8 mouse cellular contexts compared by ENCODE assay signal in genomic region chr15:99473801-99474575, GRCm38 (mm10). TPM values are rescaled to one million over a fixed set of nuclear protein-coding genes. Genes with fewer than 3 reads are reported as not detected.
DNase-seq lines count a peak whose midpoint lies in the region; ATAC-seq and TF ChIP-seq lines count a peak whose summit lies in the region.

No protein-coding gene starts in this region.

- DNase-seq in CD4-positive helper T cell, adult 2 months (ENCODE audit: low read depth, low spot score), result peak; percentile 57
- peak; percentile 80 to 91 for DNase-seq in adrenal gland, adult (ENCODE audit: inconsistent age in 2 of 2, low spot score in 1 of 2)
- peak; percentile 92 for DNase-seq in embryonic facial prominence, embryonic 14.5 days (ENCODE audit: low spot score)
- peak; percentile 54 for DNase-seq in lung, adult 2 months
- no peak for DNase-seq in thymus, postnatal 10 days (ENCODE audit: low spot score in 2 of 2)

- H3K4me2 ChIP-seq in embryonic facial prominence, embryonic 14.5 days (ENCODE audit: low read depth, low read length), result peak overlapping the region; percentile 62
- peak overlapping the region; percentile 77 for H3K4me2 ChIP-seq in heart, embryonic 12.5 days
- peak overlapping the region; percentile 63 for H3K4me2 ChIP-seq in kidney, embryonic 15.5 days
- peak overlapping the region; percentile 68 for H3K4me2 ChIP-seq in neural tube, embryonic 13.5 days

- H3K27me3 ChIP-seq in embryonic facial prominence, embryonic 14.5 days (replicated peaks; ENCODE audit: control insufficient read depth, insufficient read depth, low read length), result no peaks in the 10 kb centered on the region
- no peaks in the 10 kb centered on the region for H3K27me3 ChIP-seq in heart, embryonic 12.5 days (replicated peaks)
- H3K27me3 ChIP-seq in kidney, embryonic 15.5 days, result no peaks in the 10 kb centered on the region
- no peaks in the 10 kb centered on the region; the same call in 1 of the 2 replicates for H3K27me3 ChIP-seq in neural tube, embryonic 13.5 days

- ATAC-seq in embryonic facial prominence, embryonic 14.5 days (ENCODE audit: low read depth), result peak; percentile 79
- peak; percentile 80 for ATAC-seq in heart, embryonic 12.5 days (ENCODE audit: insufficient number of reproducible peaks, low FRiP score)
- ATAC-seq in kidney, embryonic 15.5 days (replicated peaks; ENCODE audit: low FRiP score), result peak; percentile 84
- peak; percentile 73 for ATAC-seq in neural tube, embryonic 13.5 days (ENCODE audit: low read depth)

- H3K27ac ChIP-seq in embryonic facial prominence, embryonic 14.5 days (replicated peaks; ENCODE audit: low read depth, low read length), result peak overlapping the region; percentile 89
- H3K27ac ChIP-seq in heart, embryonic 12.5 days (ENCODE audit: poor library complexity, severe bottlenecking), result peak overlapping the region; percentile 94
- H3K27ac ChIP-seq in kidney, embryonic 15.5 days, result peak overlapping the region; percentile 93
- H3K27ac ChIP-seq in neural tube, embryonic 13.5 days (replicated peaks), result peak overlapping the region; percentile 88

- H3K9ac ChIP-seq in embryonic facial prominence, embryonic 14.5 days (ENCODE audit: low read depth, low read length), result peak overlapping the region; percentile 86
- peak overlapping the region; percentile 91 for H3K9ac ChIP-seq in heart, embryonic 12.5 days
- peak overlapping the region; percentile 81 for H3K9ac ChIP-seq in kidney, embryonic 15.5 days
- H3K9ac ChIP-seq in neural tube, embryonic 13.5 days, result peak overlapping the region; percentile 84

- peak overlapping the region; percentile 66 for H3K4me3 ChIP-seq in embryonic facial prominence, embryonic 14.5 days (ENCODE audit: low read depth, low read length)
- peak overlapping the region; percentile 84 for H3K4me3 ChIP-seq in heart, embryonic 12.5 days
- H3K4me3 ChIP-seq in kidney, embryonic 15.5 days (replicated peaks), result peak overlapping the region; percentile 73
- H3K4me3 ChIP-seq in lung, adult 2 months (replicated peaks; ENCODE audit: extremely low read depth, low read depth, low read length), result peak overlapping the region; percentile 82
- peak overlapping the region; percentile 64 for H3K4me3 ChIP-seq in neural tube, embryonic 13.5 days

- TF ChIP-seq CTCF in lung, adult 2 months (IDR thresholded peaks at IDR 0.05; ENCODE audit: insufficient read depth, low read length), result no peak

- H3K9me3 ChIP-seq in embryonic facial prominence, embryonic 14.5 days (ENCODE audit: control insufficient read depth, low read length), result no peaks in the 10 kb centered on the region
- H3K9me3 ChIP-seq in heart, embryonic 12.5 days (replicated peaks), result no peaks in the 10 kb centered on the region
- H3K9me3 ChIP-seq in kidney, embryonic 15.5 days (replicated peaks), result no peaks in the 10 kb centered on the region
- no peaks in the 10 kb centered on the region for H3K9me3 ChIP-seq in neural tube, embryonic 13.5 days

- peaks cover 16% of the 10 kb centered on the region for H3K36me3 ChIP-seq in embryonic facial prominence, embryonic 14.5 days (ENCODE audit: control insufficient read depth, insufficient read depth, low read length)
- H3K36me3 ChIP-seq in heart, embryonic 12.5 days, result peaks cover 11% of the 10 kb centered on the region; the same call in 1 of the 2 replicates
- H3K36me3 ChIP-seq in kidney, embryonic 15.5 days, result peaks cover 13% of the 10 kb centered on the region
- peaks cover 16% of the 10 kb centered on the region for H3K36me3 ChIP-seq in neural tube, embryonic 13.5 days

- TF ChIP-seq POLR2A in lung, adult 2 months (IDR thresholded peaks at IDR 0.05; ENCODE audit: borderline replicate concordance, extremely low read depth, low read depth, low read length), result no peak

- peaks cover 12% of the 10 kb centered on the region for H3K4me1 ChIP-seq in embryonic facial prominence, embryonic 14.5 days (ENCODE audit: control insufficient read depth, insufficient read depth, low read length)
- peaks cover 11% of the 10 kb centered on the region for H3K4me1 ChIP-seq in heart, embryonic 12.5 days (replicated peaks)
- H3K4me1 ChIP-seq in kidney, embryonic 15.5 days, result peaks cover 32% of the 10 kb centered on the region
- no peaks in the 10 kb centered on the region for H3K4me1 ChIP-seq in lung, adult 2 months (ENCODE audit: control insufficient read depth, insufficient read depth, low read length)
- H3K4me1 ChIP-seq in neural tube, embryonic 13.5 days (replicated peaks), result peaks cover 28% of the 10 kb centered on the region

- 5% methylated on average over 38 of the region's 38 CpGs for WGBS in embryonic facial prominence, embryonic 14.5 days
- 5% methylated on average over 38 of the region's 38 CpGs for WGBS in heart, embryonic 12.5 days
- 4% methylated on average over 38 of the region's 38 CpGs for WGBS in kidney, embryonic 15.5 days
- WGBS in lung, adult 2 months, result 2% methylated on average over 38 of the region's 38 CpGs
- 6% methylated on average over 38 of the region's 38 CpGs for WGBS in neural tube, embryonic 13.5 days

RNA-seq across cellular contexts. Expression of gene Bcdin3d, which starts 0.5 kb away (rescaled TPM):
- 10.8 and 12.9 TPM in 2 replicates for polyA plus RNA-seq in embryonic facial prominence, embryonic 14.5 days (2014; fragmentation: Nextera tagmentation; extraction: Ambion mirVana)
- polyA plus RNA-seq in heart, embryonic 12.5 days (2016; fragmentation: Nextera tagmentation; extraction: Ambion mirVana), result 11.3 and 12.2 TPM in 2 replicates
- polyA plus RNA-seq in kidney, embryonic 15.5 days (2015; fragmentation: Nextera tagmentation; extraction: Ambion mirVana), result 15.6 and 17.3 TPM in 2 replicates
- 5.0 and 5.2 TPM in 2 replicates for polyA plus RNA-seq in lung, adult 2 months (2012; rRNA removed)
- polyA plus RNA-seq in neural tube, embryonic 13.5 days (2015; fragmentation: Nextera tagmentation; extraction: Ambion mirVana), result 19.6 and 21.4 TPM in 2 replicates

RNA-seq across cellular contexts. Expression of gene Nckap5l, which starts 16.4 kb away (rescaled TPM):
- polyA plus RNA-seq in embryonic facial prominence, embryonic 14.5 days (2014; fragmentation: Nextera tagmentation; extraction: Ambion mirVana), result 12.5 and 13.1 TPM in 2 replicates
- polyA plus RNA-seq in heart, embryonic 12.5 days (2016; fragmentation: Nextera tagmentation; extraction: Ambion mirVana), result 11.4 and 12.0 TPM in 2 replicates
- 9.5 and 11.1 TPM in 2 replicates for polyA plus RNA-seq in kidney, embryonic 15.5 days (2015; fragmentation: Nextera tagmentation; extraction: Ambion mirVana)
- 13.0 and 13.4 TPM in 2 replicates for polyA plus RNA-seq in lung, adult 2 months (2012; rRNA removed)
- polyA plus RNA-seq in neural tube, embryonic 13.5 days (2015; fragmentation: Nextera tagmentation; extraction: Ambion mirVana), result 14.5 and 18.3 TPM in 2 replicates

RNA-seq across cellular contexts. Expression of gene Faim2, which starts 54.0 kb away (rescaled TPM):
- 1.1 and 1.5 TPM in 2 replicates for polyA plus RNA-seq in embryonic facial prominence, embryonic 14.5 days (2014; fragmentation: Nextera tagmentation; extraction: Ambion mirVana)
- 0.09 and 0.15 TPM in 2 replicates for polyA plus RNA-seq in heart, embryonic 12.5 days (2016; fragmentation: Nextera tagmentation; extraction: Ambion mirVana)
- polyA plus RNA-seq in kidney, embryonic 15.5 days (2015; fragmentation: Nextera tagmentation; extraction: Ambion mirVana), result 0.30 and 1.1 TPM in 2 replicates
- 17.4 and 29.7 TPM in 2 replicates for polyA plus RNA-seq in lung, adult 2 months (2012; rRNA removed)
- 22.2 and 23.8 TPM in 2 replicates for polyA plus RNA-seq in neural tube, embryonic 13.5 days (2015; fragmentation: Nextera tagmentation; extraction: Ambion mirVana)

Comparison
In these comparisons a context has a peak if more than half of its experiments do, and no peak if none do; other contexts are left out.
1. DNase-seq: peak in CD4-positive helper T cell, adult 2 months (single experiment), adrenal gland, adult (2 of 2), embryonic facial prominence, embryonic 14.5 days (single experiment) and lung, adult 2 months (single experiment); none in thymus, postnatal 10 days (0 of 2).
2. Peak in every context shown above with its lines, with median percentiles within 50 percentile points of each other: ATAC-seq, H3K27ac ChIP-seq, H3K4me2 ChIP-seq, H3K4me3 ChIP-seq and H3K9ac ChIP-seq.